Mouse (Mus musculus): ENCODE data around the gene Tead1.

Gene Tead1

GRCm38 (mm10) chr7:112813163-112813562, 134.0 kb downstream of the Tead1 start:
- DNase-seq (ENCODE audit: extremely low spot score, low spot score) = no peak

GRCm38 (mm10) chr7:112813731-112814306, 134.7 kb downstream of the Tead1 start:
- no peak for DNase-seq (ENCODE audit: extremely low spot score, low spot score)

GRCm38 (mm10) chr7:112816016-112816415, 136.9 kb downstream of the Tead1 start:
- DNase-seq (ENCODE audit: extremely low spot score, low spot score) = no peak

DNA sequence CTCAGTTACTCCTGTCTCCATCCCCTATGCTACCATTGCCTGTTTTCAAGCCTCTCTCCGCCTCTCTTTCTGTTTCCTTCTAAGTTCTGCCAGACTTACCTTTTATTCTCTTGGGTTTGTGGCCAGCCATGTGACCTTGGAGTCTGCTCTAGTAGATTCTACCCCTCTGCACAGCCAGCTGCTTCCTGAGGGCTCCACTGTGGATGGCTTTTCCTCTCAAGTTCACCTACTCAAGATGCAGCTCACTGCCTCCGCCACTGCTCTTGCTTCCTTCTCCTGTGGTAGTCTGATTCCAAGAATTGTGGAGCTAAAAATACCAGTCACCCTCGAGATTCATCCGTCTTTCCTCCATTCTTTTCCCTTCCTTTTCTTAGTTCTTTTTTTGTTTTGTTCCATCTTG, 140.7 kb downstream of the Tead1 start:
- DNase-seq (ENCODE audit: extremely low spot score, low spot score) = no peak

DNA sequence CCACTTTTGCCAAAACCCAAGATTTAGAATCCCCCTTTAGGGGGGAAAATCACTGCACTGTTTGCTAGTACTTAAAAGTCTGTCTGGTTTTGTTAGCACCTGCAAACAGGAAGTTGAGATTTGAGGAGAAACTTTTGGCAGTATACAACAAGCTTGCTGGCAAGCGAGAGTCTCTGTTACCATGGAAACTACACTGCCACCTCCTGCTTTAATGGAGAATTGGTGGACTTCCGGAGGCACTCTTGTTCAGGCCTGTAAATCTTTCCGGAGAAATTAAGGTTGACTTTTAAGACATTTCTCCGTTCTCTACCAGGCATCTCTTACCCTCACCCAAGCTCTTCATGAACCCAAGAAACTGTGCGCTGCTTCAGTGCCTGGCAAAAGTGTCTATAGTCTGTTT, 143.8 kb downstream of the Tead1 start:
- DNase-seq (ENCODE audit: extremely low spot score, low spot score) = no peak

- DNase-seq (ENCODE audit: extremely low spot score, low spot score) = peak; percentile 80
These were observed 144.5 kb downstream of the Tead1 start for GRCm38 (mm10) chr7:112823621-112824020.

- peak; percentile 43 for DNase-seq (ENCODE audit: extremely low spot score, low spot score)
These were observed 146.2 kb downstream of the Tead1 start for GRCm38 (mm10) chr7:112825339-112825781.

- DNase-seq (ENCODE audit: extremely low spot score, low spot score) = peak; percentile 80
These were observed 147.2 kb downstream of the Tead1 start for GRCm38 (mm10) chr7:112826114-112826911.

GRCm38 (mm10) chr7:112828016-112828695, 149.0 kb downstream of the Tead1 start:
- no peak for DNase-seq (ENCODE audit: extremely low spot score, low spot score)

DNA sequence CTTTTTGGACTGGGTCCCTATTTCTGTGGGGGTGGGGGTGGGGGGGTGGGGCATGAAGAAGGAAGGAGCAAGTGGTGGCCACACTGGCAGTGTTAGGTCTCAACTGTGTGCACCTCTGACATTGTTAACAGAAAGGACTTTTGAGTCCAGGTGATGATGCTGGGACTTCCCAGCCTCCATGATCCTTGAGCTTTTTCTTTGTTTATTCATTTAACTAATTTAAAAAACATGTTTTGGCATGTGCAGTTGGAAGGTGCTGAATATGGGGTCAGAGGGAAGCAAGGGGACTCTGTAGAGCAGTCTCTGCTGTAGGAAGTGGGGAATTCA, 149.5 kb downstream of the Tead1 start:
- DNase-seq (ENCODE audit: extremely low spot score, low spot score) = no peak

DNA sequence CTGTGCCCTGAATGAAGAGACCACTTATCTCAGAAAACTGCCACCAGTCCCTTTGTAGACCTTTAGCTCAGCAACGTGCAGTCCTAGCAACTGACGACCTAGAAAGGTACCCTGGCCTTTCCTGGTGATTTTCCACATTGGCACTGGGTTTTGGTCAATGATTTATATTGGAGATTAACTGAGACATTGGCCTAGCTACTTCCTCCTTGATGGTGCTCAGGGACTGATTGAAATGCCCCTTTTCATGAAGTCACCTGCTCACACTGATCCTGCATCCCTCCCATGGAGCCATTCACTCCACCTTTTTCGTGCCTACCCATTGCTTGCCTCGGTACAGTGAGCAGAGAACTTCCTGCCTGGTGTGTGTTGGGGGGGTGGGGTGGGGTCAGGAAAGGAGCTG, 151.8 kb downstream of the Tead1 start:
- DNase-seq (ENCODE audit: extremely low spot score, low spot score) = no peak

DNA sequence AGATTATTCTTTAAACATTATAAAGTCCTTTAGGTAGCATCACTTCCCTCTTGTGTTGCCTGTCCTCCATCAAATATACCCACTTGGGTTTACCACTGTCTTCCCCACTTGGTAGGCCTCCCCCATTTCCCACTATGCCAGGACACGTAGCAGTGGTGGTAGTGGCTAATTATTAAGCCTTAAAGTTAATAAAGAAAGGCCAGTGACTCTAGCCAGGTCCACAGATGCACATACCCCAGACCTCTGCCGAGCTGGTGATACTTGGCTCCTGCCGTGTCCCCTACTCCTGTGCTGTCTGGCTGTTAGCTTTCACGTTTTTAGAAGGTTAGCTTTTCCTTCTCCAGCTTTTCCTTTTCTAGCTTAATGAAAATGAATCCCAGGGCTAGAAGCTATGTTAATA, 152.3 kb downstream of the Tead1 start:
- DNase-seq (ENCODE audit: extremely low spot score, low spot score) = no peak

GRCm38 (mm10) chr7:112833132-112833531, 154.0 kb downstream of the Tead1 start:
- DNase-seq (ENCODE audit: extremely low spot score, low spot score) = no peak

DNA sequence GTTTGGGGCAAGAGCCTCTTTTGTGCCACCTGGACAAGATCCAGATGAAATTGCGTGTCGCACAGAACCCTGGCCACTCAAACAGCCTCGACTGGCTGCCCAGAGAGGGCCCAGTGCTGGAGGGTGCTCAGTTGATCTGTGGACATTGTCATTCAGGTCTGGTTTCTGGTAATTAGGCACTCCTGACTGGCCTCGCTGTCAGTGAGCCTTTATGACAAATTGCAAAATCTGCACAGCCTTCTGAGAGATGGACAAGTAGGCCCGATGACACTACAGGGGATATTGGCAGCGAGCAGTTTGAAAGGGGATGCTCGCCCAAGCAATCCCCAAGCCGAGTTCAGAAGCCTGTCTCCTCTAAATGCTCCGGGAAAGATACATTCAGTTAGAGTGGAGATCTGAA, 157.0 kb downstream of the Tead1 start:
- no peak for DNase-seq (ENCODE audit: extremely low spot score, low spot score)

DNA sequence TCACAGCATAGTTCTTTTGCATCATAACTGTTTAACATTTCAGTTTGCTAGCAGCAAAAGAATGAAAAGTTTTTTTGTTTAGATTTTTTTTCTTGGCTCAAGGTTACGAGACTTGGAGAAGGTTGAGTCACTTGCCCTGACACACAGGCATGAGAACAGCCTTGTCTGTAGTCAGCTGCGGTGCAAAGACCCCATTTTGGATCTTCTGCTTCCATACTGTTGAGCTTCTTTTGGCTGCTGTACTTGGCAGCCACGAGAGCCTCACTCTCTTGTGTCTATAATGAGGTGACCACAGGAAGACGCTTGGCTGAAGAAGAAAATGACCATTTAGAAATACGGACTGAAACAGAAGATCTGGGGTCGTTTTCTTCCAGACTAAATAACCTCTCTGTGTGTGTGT, 159.0 kb downstream of the Tead1 start:
- no peak for DNase-seq (ENCODE audit: extremely low spot score, low spot score)

DNA sequence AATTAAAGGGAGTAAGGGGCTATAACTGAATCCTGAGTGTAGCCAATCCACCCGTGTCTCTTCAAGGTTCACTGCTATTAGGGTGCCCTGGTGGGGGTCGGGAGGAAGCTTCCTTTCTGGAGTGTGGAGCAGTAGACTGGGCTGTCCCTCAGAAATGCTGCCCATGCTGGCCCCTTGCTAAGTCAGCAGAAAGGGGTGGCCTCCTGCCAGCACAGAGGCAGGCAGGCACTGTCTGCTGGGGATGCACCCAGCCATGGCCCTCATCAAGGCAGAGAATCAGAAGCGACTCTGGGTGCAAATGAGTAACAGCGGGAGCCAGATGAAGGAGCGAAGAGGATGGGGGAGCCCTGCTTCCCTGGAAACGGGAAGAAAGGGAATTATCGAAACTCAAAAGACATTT, 161.2 kb downstream of the Tead1 start:
- no peak for DNase-seq (ENCODE audit: extremely low spot score, low spot score)

- DNase-seq (ENCODE audit: extremely low spot score, low spot score) = no peak
These were observed 161.8 kb downstream of the Tead1 start for GRCm38 (mm10) chr7:112840890-112841289.

DNA sequence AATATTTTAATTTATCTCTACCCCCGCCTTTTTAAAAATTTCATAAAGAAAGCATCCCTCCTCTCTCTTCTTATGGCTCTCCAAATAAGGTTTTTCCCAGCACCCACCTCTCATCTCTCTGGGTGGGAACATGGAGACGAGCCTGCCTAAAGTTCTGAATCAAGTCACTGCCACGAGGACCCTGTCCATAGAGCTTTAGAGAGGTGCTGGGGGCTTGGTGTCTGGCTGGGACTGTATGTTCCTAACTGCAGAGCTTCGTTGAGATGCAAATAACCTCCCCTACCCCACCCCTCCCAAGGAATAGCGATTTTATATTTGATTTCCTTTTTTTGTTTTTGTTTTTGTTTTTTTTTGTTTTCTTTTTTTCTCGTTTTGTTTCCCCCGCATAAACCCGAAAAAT, 162.4 kb downstream of the Tead1 start:
- DNase-seq (ENCODE audit: extremely low spot score, low spot score) = no peak

GRCm38 (mm10) chr7:112841886-112842285, 162.8 kb downstream of the Tead1 start:
- peak; percentile 40 for DNase-seq (ENCODE audit: extremely low spot score, low spot score)

- peak; percentile 33 for DNase-seq (ENCODE audit: extremely low spot score, low spot score)
These were observed 172.2 kb downstream of the Tead1 start for GRCm38 (mm10) chr7:112851281-112851744.

- DNase-seq (ENCODE audit: extremely low spot score, low spot score) = no peak
These were observed 173.2 kb downstream of the Tead1 start for GRCm38 (mm10) chr7:112852149-112852839.

DNA sequence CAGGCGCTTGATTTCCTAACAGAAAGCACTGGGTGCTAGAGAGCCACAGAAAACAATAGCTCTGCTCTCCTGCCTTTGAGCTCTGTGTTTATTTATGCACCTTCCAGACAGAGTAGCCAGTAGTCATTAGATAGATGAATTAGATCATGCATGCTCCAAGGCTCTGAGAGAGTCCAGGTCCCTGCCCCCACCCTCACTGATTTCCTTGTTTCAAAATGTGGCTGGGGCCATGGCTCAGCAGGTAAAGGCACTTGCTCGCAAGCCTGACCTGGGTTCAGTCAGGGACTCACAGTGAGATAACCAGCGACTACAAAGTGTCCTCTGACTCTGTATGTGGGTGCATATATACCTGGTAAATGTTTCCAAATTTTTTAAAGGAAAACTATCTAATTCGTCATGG, 174.7 kb downstream of the Tead1 start:
- DNase-seq (ENCODE audit: extremely low spot score, low spot score) = no peak

All from neural tube, embryonic 10.5 days (tissue).